Mouse (Mus musculus) frontal cortex, postnatal 10 days (tissue): ENCODE data around the gene Tlk1.

Source experiments
- DNase-seq, 2 experiments: peaks; one replicate each; pipeline ENCODE4 v3.0.0; 2022; ENCODE audit warnings: low spot score in 2 of 2, mixed read lengths in 1 of 2

The Tlk1 gene

DNA sequence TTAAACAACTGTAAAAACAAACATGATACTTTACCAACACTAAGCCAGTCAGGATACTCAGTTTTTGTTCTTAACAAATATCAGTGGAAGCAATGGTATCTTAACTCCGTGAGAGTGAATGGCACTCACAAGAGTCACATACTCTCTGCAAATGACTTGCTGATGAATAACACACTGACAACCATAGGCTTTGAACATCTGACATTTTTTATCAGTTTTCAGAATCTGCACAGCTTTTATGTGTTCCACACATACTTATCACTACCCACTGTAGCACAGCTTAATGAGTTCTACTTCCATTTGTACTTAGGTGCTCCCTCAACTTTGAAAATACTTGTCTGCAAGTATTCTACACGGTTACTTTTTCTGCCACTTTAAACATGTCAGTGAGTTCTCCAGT lies 35.3 kb downstream of the Tlk1 start:
- no peak for DNase-seq

DNA sequence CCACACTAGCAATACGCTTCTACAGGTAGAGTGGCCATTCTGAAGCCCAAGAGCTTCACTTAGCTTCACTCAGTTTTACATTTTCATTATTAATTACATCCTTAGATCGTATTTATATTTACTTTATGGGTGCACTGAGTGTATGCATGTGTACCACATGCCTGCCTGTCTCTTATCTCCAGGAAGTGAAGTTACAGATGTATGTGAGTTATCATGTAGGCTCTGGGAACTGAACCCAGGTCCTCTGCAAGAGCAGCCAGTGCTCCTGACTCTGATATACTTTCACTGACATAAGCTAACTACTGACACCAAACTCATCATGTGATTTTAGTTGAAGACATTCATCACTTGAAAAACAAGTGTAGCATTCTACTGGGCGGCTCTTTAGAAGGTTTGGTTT lies 36.2 kb downstream of the Tlk1 start:
- DNase-seq, result no peak

DNA sequence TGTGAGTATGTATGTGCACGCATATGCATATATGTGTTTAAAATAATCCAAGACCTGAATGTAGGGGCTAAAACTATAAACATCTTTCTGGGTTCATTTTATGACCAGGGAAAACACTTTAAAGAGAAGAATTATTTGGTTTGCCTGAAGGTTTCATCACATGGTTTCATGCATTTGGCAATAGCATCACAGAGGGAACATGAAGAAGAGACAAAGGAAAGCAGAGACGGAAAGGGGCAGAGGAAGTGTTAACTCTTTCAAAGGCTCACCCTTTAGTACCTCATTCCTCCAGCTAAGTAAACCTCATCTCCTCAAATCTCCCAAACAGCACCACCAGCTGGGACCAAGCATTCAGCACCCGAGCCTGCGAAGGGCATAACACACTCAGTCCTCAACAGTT lies 41.1 kb downstream of the Tlk1 start:
- no peak for DNase-seq

DNA sequence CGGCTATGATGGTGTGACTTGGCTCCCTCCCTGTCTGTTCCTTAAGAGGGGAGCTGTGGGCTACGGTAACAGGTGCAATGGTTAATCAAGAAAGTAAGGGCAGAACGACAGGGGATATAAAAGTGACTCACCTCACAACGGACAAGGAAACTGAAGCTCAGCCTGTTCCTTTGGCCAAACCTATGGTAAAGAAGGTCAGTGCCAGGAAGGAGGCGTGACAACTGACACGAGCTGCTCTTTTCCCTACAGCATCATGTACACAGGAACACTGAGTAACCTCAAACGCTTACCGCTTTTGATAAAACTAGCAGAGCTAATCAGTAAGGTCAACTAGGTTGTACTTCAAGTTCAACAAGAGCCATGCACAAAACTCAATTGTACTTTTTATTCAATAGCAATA lies 42.0 kb downstream of the Tlk1 start:
- no peak for DNase-seq

GRCm38 (mm10) chr2:70779634-70780033 lies 45.9 kb downstream of the Tlk1 start:
- no peak for DNase-seq

DNA sequence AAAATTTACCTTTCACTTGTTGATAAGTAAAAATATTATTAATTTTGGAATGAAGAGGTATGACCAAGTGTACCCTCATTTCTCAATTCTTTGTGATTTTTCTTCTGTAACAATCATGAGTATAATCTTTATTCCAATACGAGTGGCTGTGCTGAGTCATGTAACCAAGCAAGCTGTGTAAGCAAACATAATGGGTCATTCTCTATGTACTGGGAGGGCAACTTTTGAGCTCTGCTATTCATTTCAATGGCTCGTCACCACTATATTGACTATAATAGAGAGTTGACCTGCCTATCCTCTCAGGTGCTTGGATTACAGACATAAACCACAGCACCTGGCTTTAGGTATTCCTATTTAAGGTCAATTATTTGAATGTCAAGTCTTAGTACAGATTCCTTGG lies 48.8 kb downstream of the Tlk1 start:
- no peak for DNase-seq

DNA sequence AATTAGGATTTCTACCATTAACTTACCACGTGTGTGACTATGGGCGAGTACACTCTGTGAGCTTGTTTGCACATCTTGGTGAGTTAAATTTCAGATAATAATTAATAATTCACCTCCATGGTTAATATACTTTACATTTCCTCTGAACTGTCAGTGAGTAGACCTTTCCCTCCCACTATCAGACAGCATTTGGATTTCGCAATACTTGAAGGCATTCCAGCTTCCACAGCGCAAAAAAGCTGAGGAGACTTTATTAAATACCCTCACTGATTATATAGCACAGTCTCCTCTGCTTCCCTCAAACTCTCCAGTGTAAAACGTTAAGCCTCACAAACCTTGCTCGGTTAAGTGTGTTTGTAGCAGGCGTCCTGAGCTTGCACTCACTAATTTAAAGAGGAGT lies 60.8 kb downstream of the Tlk1 start:
- DNase-seq, result no peak

- DNase-seq, result no peak
Measured at GRCm38 (mm10) chr2:70762741-70763140, 62.8 kb downstream of the Tlk1 start.

DNA sequence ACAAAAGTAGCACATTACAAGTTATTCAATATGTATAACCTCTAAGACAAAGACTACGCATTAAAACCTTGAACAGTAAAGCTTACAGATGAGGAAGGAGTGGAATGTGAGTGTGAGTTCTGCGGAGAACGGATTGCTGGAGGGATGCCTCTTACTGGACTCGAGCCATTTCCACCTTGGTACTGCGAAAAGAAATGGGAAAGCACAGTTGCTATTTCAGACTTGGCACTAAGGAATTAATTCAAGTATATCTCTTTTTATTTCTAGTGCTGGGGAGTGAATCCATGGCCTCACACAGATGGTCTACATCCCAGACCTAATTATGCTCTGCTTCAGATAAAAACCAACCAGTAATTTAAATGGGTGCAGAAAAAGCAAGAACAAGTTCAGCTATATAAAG lies 73.4 kb downstream of the Tlk1 start:
- no peak for DNase-seq

DNA sequence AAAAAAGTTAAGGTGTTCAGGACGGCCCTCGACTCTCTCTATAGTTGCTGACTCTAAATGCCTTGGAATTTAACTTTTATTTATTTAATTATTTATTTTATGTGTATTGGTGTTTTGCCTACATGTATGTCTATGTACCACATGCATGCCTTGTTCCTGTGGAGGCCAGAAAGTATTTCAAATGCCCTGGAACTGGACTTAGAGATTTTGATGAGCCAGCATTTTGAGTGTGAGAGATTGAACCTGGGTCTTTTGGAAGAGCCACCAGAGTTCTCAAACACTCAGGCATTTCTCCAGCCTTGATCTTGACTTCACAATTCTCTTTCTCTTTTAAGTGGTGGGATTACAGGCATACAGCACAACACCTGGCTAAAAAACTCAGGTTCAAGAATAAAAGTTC lies 73.9 kb downstream of the Tlk1 start:
- DNase-seq, result no peak

DNA sequence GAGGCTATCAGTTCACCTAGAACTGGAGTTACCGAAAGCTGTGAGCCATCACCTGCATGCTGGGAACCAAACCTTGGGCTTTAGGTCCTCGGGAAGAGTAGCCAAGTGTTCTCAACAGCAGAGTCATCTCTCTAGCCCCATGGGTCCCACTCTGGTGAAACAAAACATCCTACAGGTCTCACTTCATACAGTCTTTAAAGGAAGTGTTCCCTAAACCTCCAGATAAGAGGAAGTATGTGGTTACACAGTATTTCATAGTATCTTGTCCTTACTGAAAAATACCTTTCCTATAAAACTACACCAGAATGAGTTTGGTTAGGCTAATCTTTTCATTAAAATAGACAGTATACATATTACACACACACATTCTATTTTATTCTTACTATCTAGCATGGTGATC lies 82.9 kb downstream of the Tlk1 start:
- DNase-seq, result no peak

DNA sequence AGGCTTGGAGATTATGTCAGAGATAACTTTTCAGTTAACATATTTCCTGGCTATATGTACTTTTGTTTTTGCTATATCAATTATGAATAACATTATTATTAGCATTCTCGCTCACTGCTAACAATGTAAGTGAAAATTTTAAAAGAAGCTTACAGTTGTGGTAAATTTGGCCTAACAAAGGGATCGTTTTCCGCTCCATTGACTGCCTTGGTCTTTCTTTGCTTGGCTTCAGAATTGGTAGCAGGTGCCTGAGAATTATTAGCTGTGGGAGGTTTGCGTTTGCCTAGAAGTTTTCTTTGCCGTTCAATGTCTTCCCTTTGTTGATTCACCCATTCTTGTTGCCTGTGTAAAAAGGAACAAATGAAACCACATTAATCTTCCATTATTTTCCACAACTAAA lies 83.6 kb downstream of the Tlk1 start:
- no peak for DNase-seq

- DNase-seq, result no peak
Measured at GRCm38 (mm10) chr2:70736008-70736407, 89.5 kb downstream of the Tlk1 start.

DNA sequence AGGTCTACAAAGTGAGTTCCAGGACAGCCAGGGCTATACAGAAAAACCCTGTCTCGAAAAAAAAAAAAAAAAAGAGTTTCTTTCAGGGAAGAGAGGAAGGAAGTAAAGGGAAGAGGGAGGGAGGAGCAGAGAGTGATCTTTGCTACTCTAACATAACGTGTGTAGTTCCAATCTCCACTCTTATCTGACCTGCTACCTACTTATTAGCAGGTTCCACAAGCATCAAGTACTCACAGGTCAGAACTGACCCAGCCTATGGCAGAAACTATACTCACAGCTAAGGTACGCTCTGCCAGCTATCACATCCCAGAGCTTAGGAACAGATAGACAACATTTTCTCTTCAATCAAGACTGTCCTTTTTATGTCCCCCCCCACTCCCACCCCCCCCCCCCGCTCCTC lies 90.0 kb downstream of the Tlk1 start:
- DNase-seq, result no peak

GRCm38 (mm10) chr2:70727089-70727488 lies 98.4 kb downstream of the Tlk1 start:
- no peak for DNase-seq

DNA sequence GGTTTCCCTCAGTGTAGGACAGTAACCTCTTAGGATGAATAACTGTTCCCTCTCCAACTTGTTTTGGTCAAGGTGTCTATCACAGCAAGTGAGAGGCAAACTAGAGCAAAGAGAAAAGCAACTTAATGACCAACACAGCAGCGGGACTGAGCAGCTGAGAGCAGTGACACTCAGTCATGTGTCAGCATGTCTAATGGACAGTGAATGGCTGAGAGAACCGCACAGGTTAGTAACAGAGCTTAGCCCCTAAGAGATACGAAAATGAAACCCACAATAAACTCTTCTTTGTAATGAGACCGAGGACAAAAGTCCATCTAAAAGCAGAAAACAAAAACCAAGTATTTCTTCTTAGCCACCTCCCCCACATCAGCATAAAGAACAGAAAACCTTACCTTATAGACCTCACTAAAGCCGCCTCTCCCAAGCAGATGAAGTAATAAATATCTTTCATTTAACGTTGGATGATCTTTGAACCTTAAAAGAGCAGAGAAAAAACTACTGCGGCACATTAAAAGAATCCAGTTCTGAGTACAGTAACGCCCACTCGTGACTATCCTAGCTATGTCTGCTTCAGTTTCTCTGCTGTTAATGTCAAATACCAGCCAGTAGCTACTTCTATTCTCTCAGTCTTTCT lies 101.8 kb downstream of the Tlk1 start:
- no peak for DNase-seq

GRCm38 (mm10) chr2:70710878-70711277 lies 114.7 kb downstream of the Tlk1 start:
- no peak for DNase-seq

GRCm38 (mm10) chr2:70710236-70710635 lies 115.3 kb downstream of the Tlk1 start:
- DNase-seq, result no peak

DNA sequence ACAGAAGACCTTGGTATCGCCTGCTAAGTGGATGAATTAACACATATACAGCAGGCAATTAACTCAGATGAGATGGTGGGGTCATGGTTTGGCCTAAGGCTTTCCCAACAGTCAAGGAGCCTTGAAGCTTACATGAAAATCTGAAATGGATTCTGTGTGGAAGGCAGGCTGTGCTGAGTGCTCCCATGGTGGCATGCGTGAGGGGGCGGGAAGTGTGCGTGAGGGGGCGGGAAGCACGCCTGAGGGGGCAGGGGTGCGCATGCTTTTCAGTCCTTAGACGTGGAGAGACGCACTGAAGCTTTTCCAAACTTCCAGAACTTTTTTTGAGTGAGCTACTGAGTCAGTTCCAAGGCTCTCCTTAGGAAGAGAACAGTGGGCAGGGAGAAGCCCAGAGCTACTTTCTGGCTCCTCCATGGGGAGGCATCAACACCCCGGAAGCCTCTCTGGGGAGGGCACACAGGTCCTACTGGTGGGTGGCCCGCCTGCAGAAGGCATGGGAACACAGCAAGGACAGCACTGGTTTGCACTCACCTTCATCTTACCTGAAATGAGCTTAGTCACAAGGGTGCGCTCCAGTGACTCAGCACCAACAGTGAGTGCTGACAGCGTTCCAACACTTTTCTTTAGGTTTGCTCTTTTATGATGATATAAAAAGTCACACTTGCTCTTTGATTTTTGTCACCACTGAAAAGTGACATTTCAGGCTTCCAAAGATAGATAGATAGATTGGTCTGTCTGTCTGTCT lies 116.4 kb downstream of the Tlk1 start:
- DNase-seq, result no peak

GRCm38 (mm10) chr2:70702403-70702802 lies 123.1 kb downstream of the Tlk1 start:
- DNase-seq, result no peak

GRCm38 (mm10) chr2:70701571-70701970 lies 124.0 kb downstream of the Tlk1 start:
- no peak for DNase-seq

- no peak for DNase-seq
Measured at GRCm38 (mm10) chr2:70700851-70701250, 124.7 kb downstream of the Tlk1 start.

DNA sequence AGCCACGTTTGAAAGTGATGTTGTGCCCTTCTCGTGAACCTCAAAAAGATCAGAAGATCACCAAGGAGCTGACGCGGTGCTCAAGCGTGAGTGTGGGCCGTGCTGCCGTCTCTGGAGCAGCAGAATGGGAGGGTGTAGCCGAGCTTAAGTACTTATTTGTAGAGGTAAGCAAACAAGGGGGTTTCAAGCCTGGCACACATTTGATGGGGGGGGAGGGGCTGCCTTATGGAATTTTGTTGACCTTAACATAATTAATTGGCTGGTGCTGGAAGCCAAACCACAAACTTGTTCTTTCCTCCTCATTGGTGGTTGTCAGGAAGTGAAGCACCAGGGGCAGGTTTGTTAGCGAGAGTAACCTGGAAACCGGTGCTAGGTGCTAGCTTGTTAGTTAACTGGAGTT lies 129.8 kb downstream of the Tlk1 start:
- no peak for DNase-seq

DNA sequence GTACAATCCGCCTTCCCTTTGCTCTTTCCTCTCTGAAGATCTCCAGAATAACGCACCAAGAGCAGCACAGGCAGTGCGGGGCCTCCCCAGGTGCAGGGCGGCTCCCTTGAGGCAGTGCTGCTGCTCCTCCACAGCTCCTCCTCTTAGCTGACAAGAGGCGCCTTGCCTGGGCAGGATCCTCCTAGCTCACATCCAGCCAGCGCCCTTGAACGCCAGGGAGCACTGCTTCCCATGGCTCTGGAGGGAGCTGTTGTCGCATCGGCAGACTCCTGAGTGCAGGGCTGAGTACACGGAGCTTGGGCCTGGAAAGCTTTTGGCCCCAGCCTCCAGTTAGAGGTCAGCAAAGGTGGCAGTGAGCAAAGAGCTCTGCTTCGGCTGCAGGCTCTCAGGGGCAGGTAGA lies 135.3 kb downstream of the Tlk1 start:
- no peak for DNase-seq
